In the genomic region with DNA sequence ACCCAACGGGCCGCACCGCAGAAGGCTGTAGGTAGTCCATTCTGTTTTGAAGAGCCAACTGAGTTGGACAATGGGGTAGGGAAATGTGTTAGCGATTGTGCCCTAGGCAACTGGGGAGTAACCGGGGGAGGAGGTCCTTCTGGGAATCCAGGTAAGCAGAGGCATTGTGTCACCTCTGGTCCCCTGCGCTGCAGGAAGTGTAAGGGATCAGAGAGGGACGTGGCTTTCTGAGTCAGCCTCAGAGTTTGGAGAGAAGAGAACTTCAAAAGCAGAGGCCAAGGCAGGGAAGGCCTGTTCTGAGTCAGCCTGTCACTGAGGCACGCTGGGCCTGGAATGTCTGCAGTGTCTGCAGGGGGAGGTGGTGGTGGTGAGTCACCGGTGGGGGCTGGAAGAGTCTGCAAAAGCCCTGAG, we compare ENCODE assay signal across 15 mouse cellular contexts. TPM values are rescaled to one million over a fixed set of nuclear protein-coding genes. Genes with fewer than 3 reads are reported as not detected.
DNase-seq lines count a peak whose midpoint lies in the region; ATAC-seq lines count a peak whose summit lies in the region.
"Had no signal": no experiment of that assay in that cellular context is flagged by ENCODE, and none has a peak within 500 bp of the region (broad histone marks: within the 10 kb centered on the region; RNA-seq: fewer than 3 reads in every experiment).

No protein-coding gene starts in this region.

- H3K27me3 ChIP-seq in heart, embryonic 10.5 days (ENCODE audit: insufficient read depth, poor library complexity, severe bottlenecking), result no peaks in the 10 kb centered on the region
- H3K27me3 ChIP-seq in embryonic facial prominence, embryonic 15.5 days, result no peaks in the 10 kb centered on the region; the same call in 1 of the 2 replicates
- no peaks in the 10 kb centered on the region for H3K27me3 ChIP-seq in midbrain, embryonic 16.5 days (ENCODE audit: control insufficient read depth, insufficient read depth, low read depth, low read length)
- H3K27me3 ChIP-seq: neural tube, embryonic 12.5 days had no signal

- no peak overlapping the region for H3K4me2 ChIP-seq in embryonic facial prominence, embryonic 15.5 days (replicated peaks)
- no peak overlapping the region for H3K4me2 ChIP-seq in midbrain, embryonic 16.5 days (ENCODE audit: low read length)
- H3K4me2 ChIP-seq: neural tube, embryonic 12.5 days had no signal

- H3K27ac ChIP-seq in heart, embryonic 10.5 days, result peak overlapping the region; percentile 86
- H3K27ac ChIP-seq in embryonic facial prominence, embryonic 15.5 days (replicated peaks), result no peak overlapping the region
- no peak overlapping the region for H3K27ac ChIP-seq in midbrain, embryonic 16.5 days (ENCODE audit: low read length)
- H3K27ac ChIP-seq: macrophage; neural tube, embryonic 12.5 days had no signal

- intact Hi-C loops in heart, postnatal 10 days (cut with DNase I), result no loop called here

- H3K9ac ChIP-seq in embryonic facial prominence, embryonic 15.5 days, result 0 out of 2 replicates have a peak overlapping the region, but pooled peaks have one; percentile 6
- no peak overlapping the region for H3K9ac ChIP-seq in midbrain, embryonic 16.5 days (ENCODE audit: low read depth, low read length)
- H3K9ac ChIP-seq: neural tube, embryonic 12.5 days had no signal

- H3K36me3 ChIP-seq in heart, embryonic 10.5 days, result no peaks in the 10 kb centered on the region
- no peaks in the 10 kb centered on the region for H3K36me3 ChIP-seq in embryonic facial prominence, embryonic 15.5 days
- H3K36me3 ChIP-seq in midbrain, embryonic 16.5 days (ENCODE audit: control insufficient read depth, insufficient read depth, low read length), result no peaks in the 10 kb centered on the region
- H3K36me3 ChIP-seq: G1E; neural tube, embryonic 12.5 days had no signal

- peak overlapping the region; percentile 32; the same call in 1 of the 2 replicates for H3K4me3 ChIP-seq in heart, embryonic 10.5 days
- no peak overlapping the region for H3K4me3 ChIP-seq in embryonic facial prominence, embryonic 15.5 days (replicated peaks)
- H3K4me3 ChIP-seq in midbrain, embryonic 16.5 days (ENCODE audit: low read depth, low read length), result no peak overlapping the region
- H3K4me3 ChIP-seq: erythroblast, embryonic 14.5 days; neural tube, embryonic 12.5 days had no signal

- H3K4me1 ChIP-seq in heart, embryonic 10.5 days, result peaks cover 38% of the 10 kb centered on the region
- H3K4me1 ChIP-seq in embryonic facial prominence, embryonic 15.5 days, result peaks cover 7% of the 10 kb centered on the region
- no peaks in the 10 kb centered on the region for H3K4me1 ChIP-seq in midbrain, embryonic 16.5 days (ENCODE audit: control insufficient read depth, insufficient read depth, low read length)
- H3K4me1 ChIP-seq: neural tube, embryonic 12.5 days had no signal

- ATAC-seq in embryonic facial prominence, embryonic 15.5 days (ENCODE audit: insufficient number of reproducible peaks, low FRiP score, low TSS enrichment, low read depth), result no peak
- no peak for ATAC-seq in midbrain, embryonic 16.5 days

- no peaks in the 10 kb centered on the region for H3K9me3 ChIP-seq in heart, embryonic 10.5 days
- H3K9me3 ChIP-seq in embryonic facial prominence, embryonic 15.5 days (replicated peaks), result no peaks in the 10 kb centered on the region
- no peaks in the 10 kb centered on the region for H3K9me3 ChIP-seq in midbrain, embryonic 16.5 days (replicated peaks; ENCODE audit: control insufficient read depth, low read length, poor library complexity, severe bottlenecking)
- H3K9me3 ChIP-seq: G1E; neural tube, embryonic 12.5 days had no signal

- WGBS in heart, embryonic 10.5 days, result 4% methylated on average over 9 of the region's 9 CpGs
- WGBS in embryonic facial prominence, embryonic 15.5 days, result 11% methylated on average over 9 of the region's 9 CpGs
- WGBS in midbrain, embryonic 16.5 days, result 13% methylated on average over 9 of the region's 9 CpGs

- peak; percentile 89 for DNase-seq in heart, embryonic 10.5 days (ENCODE audit: low spot score)
- DNase-seq in heart, postnatal 10 days, result no peak
- peak; percentile 87 for DNase-seq in 3134 (ENCODE audit: extremely low read depth, insufficient read length, low spot score)
- peak; percentile 90 for DNase-seq in NIH3T3 (ENCODE audit: low read depth)
- no peak for DNase-seq in testis, postnatal 10 days (ENCODE audit: low spot score)
- no peak for DNase-seq in cerebellum, adult 9-11 months

RNA-seq across cellular contexts. Expression of a gene that starts 6.4 kb away (rescaled TPM):
- not detected in 2 replicates for polyA plus RNA-seq in heart, embryonic 10.5 days (2016; fragmentation: Nextera tagmentation; extraction: Ambion mirVana)
- not detected for total RNA-seq in heart, postnatal 10 days (2021)
- not detected in 2 replicates for polyA plus RNA-seq in embryonic facial prominence, embryonic 15.5 days (2015; fragmentation: Nextera tagmentation; extraction: Ambion mirVana)
- polyA plus RNA-seq in midbrain, embryonic 16.5 days (2015; fragmentation: Nextera tagmentation; extraction: Ambion mirVana), result not detected in 2 replicates
- total RNA-seq: G1E had no signal
- polyA plus RNA-seq: erythroblast, embryonic 14.5 days; G1E; gonadal fat pad, adult 2 months; kidney, embryonic 16.5 days; limb, embryonic 11.5 days; macrophage; neural tube, embryonic 12.5 days had no signal

RNA-seq across cellular contexts. Expression of a gene that starts 12.2 kb away (rescaled TPM):
- 88.7 and 107 TPM in 2 replicates for polyA plus RNA-seq in heart, embryonic 10.5 days (2016; fragmentation: Nextera tagmentation; extraction: Ambion mirVana)
- under 1 TPM; 0.45 to 0.72 TPM for total RNA-seq in heart, postnatal 10 days (2021)
- polyA plus RNA-seq in embryonic facial prominence, embryonic 15.5 days (2015; fragmentation: Nextera tagmentation; extraction: Ambion mirVana), result 33.0 and 38.6 TPM in 2 replicates
- 6.2 and 9.5 TPM in 2 replicates for polyA plus RNA-seq in midbrain, embryonic 16.5 days (2015; fragmentation: Nextera tagmentation; extraction: Ambion mirVana)
- polyA plus RNA-seq: macrophage had no signal

RNA-seq across cellular contexts. Expression of a gene that starts 16.7 kb away (rescaled TPM):
- 88.3 and 102 TPM in 2 replicates for polyA plus RNA-seq in heart, embryonic 10.5 days (2016; fragmentation: Nextera tagmentation; extraction: Ambion mirVana)
- 10 to 100 TPM; 54.3 to 56.9 TPM for total RNA-seq in heart, postnatal 10 days (2021)
- polyA plus RNA-seq in embryonic facial prominence, embryonic 15.5 days (2015; fragmentation: Nextera tagmentation; extraction: Ambion mirVana), result 100 and 103 TPM in 2 replicates
- 129 and 130 TPM in 2 replicates for polyA plus RNA-seq in midbrain, embryonic 16.5 days (2015; fragmentation: Nextera tagmentation; extraction: Ambion mirVana)

RNA-seq across cellular contexts. Expression of a gene that starts 47.2 kb away (rescaled TPM):
- 35.2 and 44.4 TPM in 2 replicates for polyA plus RNA-seq in heart, embryonic 10.5 days (2016; fragmentation: Nextera tagmentation; extraction: Ambion mirVana)
- total RNA-seq in heart, postnatal 10 days (2021), result 10 to 100 TPM; 41.6 to 46.4 TPM
- 46.3 and 47.1 TPM in 2 replicates for polyA plus RNA-seq in embryonic facial prominence, embryonic 15.5 days (2015; fragmentation: Nextera tagmentation; extraction: Ambion mirVana)
- polyA plus RNA-seq in midbrain, embryonic 16.5 days (2015; fragmentation: Nextera tagmentation; extraction: Ambion mirVana), result 37.4 and 40.8 TPM in 2 replicates

RNA-seq across cellular contexts. Expression of a gene that starts 57.5 kb away (rescaled TPM):
- 1,240 and 1,624 TPM in 2 replicates for polyA plus RNA-seq in heart, embryonic 10.5 days (2016; fragmentation: Nextera tagmentation; extraction: Ambion mirVana)
- 1,000 to 10,000 TPM; 2,962 to 2,967 TPM for total RNA-seq in heart, postnatal 10 days (2021)
- 530 and 547 TPM in 2 replicates for polyA plus RNA-seq in embryonic facial prominence, embryonic 15.5 days (2015; fragmentation: Nextera tagmentation; extraction: Ambion mirVana)
- 536 and 561 TPM in 2 replicates for polyA plus RNA-seq in midbrain, embryonic 16.5 days (2015; fragmentation: Nextera tagmentation; extraction: Ambion mirVana)

Comparison
In these comparisons a context has a peak if more than half of its experiments do, and no peak if none do; other contexts are left out.
1. DNase-seq: peak in heart, embryonic 10.5 days (single experiment), 3134 (single experiment) and NIH3T3 (single experiment); none in heart, postnatal 10 days (0 of 2), testis, postnatal 10 days (single experiment) and cerebellum, adult 9-11 months (single experiment).